Mouse (Mus musculus) kidney, adult 10 weeks (tissue): ENCODE results near the gene Nbeal2. TPM values are rescaled to one million over a fixed set of nuclear protein-coding genes. Genes with fewer than 3 reads are reported as not detected.

Experiments
- polyA plus RNA-seq: library from polyadenylated mRNA; stranded (reverse); fragments of 350-450 nt; fragmentation: Illumina TruSeq; extraction: RNeasy Lipid Tissue Mini Kit (QIAGEN cat#74804); gene quantifications from one replicate; pipeline ENCODE4 v1.2.3, GENCODE M21; 2014; ENCODE audit warnings: low read depth, low replicate concordance

Gene Nbeal2
- polyA plus RNA-seq, result 0.12 TPM

DNA sequence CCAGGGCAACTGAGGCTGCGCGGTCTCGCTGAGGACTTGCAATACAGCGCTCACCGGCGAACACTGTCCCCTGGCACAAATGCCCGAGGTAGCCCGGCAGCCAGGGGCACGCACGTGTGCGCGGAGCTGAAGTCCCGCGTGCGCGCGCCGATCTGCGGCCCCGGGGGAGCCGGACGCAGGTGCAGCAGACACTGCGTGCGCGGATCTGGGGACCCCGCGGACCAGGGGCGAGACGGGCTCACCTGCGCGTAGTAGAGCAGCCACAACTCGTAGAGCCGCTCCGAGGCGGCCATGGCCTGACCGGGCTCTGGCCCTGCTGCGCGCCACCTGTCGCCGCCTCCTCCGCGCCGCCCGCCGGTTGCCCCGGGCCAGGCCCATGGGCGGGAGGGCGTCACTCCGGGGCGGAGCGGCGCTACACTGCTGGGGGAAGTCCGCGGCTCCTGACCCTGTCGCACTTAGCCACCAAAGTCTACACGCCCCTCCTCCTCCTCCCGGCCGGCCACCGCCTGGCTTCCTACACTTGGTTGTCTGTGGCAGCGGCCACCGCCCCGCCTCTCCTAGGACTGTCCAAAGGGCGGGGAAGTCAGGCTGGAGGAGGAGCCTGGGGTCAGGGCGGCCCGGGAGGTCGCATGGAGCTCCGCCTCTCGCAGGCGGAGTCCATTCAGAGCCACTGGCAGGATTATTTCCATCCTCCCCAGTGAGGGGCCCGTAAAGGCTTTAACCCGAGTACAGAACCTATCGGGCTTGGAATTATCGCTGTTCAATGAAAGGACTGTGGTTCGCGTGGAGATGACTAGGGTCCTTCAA lies at the start of gene Nbeal2:
TSS of gene Nbeal2 (minus strand) at position 507 of the 807 bp plus-strand sequence.

DNA sequence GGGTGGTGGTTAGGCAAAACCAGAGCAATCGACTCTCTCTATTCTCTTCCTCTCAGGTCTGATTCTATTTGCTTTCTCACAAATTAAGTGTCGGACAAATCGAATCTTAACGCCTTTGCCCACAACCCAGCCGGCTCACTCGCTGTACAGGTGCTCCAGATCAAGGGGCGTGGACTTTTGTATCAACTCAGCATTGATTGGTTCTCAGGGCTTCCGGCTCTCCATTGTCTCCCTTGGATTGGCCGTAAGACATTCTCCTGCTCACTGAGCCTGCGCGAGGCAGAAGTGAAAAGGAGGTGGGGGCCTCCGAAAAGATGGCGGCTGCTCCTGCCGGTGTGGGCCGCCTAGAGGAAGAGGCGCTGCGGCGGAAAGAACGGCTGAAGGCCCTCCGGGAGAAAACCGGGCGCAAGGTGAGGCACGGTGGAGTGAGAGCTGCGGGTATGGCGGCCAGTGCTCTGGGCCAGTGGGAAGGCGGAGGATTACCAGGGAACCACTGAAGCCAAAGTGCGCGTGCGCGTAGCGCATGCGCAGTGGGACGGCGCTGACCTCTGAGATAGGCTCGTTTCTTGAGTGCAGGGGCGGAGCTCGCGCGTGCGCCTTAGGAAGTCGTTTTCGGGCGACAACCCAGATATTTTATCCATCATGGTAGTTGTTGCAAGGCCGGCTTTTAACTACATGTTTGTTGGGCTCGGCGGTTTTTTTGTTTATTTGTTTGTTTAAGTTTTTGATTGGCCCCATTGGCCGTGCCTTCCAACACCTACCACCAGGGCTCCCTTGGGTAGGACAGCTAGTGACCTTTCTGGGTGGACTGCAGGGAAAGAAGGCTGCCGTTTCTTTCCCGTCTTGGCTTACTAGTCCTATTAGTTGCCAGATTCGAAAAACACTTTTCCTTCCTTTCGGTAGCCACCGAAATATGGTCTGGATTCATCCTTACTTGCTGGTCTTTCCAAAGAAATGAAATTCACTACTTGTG lies 2.6 kb upstream of the Nbeal2 start, which contains the start of gene Ccdc12:
TSS of gene Ccdc12 (plus strand) at position 255 of the 973 bp plus-strand sequence.

DNA sequence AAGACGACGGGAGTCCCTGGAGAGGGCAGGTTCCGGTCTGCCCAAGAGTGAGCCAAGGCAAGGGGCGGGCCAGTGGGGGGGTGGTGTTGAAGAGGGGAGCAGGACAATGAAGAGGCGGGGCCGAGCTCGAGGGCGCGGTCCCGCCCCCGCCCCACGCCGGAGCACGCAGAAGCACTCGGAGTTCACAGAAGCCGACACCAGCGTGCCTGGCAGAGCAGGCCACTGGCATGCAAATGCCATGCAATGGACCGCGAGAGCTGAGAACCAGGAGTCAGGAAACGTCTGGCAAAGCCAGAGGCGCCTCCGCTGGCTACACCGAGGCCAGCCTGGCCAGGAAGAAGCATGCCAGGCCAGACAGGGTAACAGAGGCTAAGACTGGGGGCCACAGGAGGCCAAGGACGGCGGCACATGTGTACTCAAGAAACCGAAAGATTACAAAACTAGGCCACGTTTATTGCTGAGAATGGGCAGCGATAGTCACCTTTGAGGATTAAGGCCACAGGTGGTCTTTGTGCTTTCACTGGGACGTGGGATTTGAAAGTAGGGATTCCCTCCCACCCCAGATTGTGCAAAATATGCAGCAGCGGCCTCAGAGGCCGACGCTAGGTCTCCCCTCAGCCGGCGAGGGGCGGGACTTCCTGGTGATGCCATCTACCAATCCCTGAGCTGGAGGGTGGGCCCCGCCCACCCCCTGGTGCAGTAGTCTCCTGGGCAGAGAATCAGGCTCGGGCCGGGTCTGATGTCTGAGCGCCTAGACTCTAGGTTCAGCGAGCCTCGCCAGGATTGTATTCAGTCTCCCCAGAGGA lies 29.4 kb downstream of the Nbeal2 start, which contains the start of gene Nradd:
TSS of gene Nradd (minus strand) at position 92 of the 806 bp plus-strand sequence.

Other genes starting within 250 kb of the Nbeal2 start
- 0.65 TPM for gene Ptpn23, start 245.9 kb downstream of the Nbeal2 start, polyA plus RNA-seq
- gene Ngp, start 234.4 kb downstream of the Nbeal2 start, polyA plus RNA-seq, result not detected
- 3.4 TPM for gene Klhl18, start 177.5 kb downstream of the Nbeal2 start, polyA plus RNA-seq
- 1.7 TPM for gene Kif9, start 177.2 kb downstream of the Nbeal2 start, polyA plus RNA-seq
- gene Setd2, start 121.6 kb downstream of the Nbeal2 start, polyA plus RNA-seq, result 48.7 TPM
- gene Nradd, start 29.7 kb downstream of the Nbeal2 start, polyA plus RNA-seq, result not detected
- gene Ccdc12, start 2.3 kb upstream of the Nbeal2 start, polyA plus RNA-seq, result not detected
- gene Myl3, start 87.7 kb upstream of the Nbeal2 start, polyA plus RNA-seq, result not detected
- 10.3 TPM for gene Pth1r, start 93.0 kb upstream of the Nbeal2 start, polyA plus RNA-seq
- not detected for gene Prss42, start 144.0 kb upstream of the Nbeal2 start, polyA plus RNA-seq
- gene Prss44, start 159.8 kb upstream of the Nbeal2 start, polyA plus RNA-seq, result not detected
- not detected for gene Prss43, start 172.5 kb upstream of the Nbeal2 start, polyA plus RNA-seq
- not detected for gene Prss45, start 180.4 kb upstream of the Nbeal2 start, polyA plus RNA-seq
- gene Prss46, start 190.3 kb upstream of the Nbeal2 start, polyA plus RNA-seq, result not detected
- gene Prss50, start 203.8 kb upstream of the Nbeal2 start, polyA plus RNA-seq, result not detected
- gene Als2cl, start 225.7 kb upstream of the Nbeal2 start, polyA plus RNA-seq, result 2.6 TPM
- gene Tmie, start 226.0 kb upstream of the Nbeal2 start, polyA plus RNA-seq, result 4.1 TPM